Mouse (Mus musculus): Measurements from ENCODE around the gene Usp47.

- no peak for TF ChIP-seq MEF2A (IDR thresholded peaks at IDR 0.05; ENCODE audit: extremely low read depth, insufficient replicate concordance, low read depth, low read length, poor library complexity, severe bottlenecking)
- TF ChIP-seq TAL1 (IDR thresholded peaks at IDR 0.05; ENCODE audit: low read length), result no peak
- TF ChIP-seq EP300 (IDR thresholded peaks at IDR 0.05; ENCODE audit: low read depth in 1 of 2, low read length in 2 of 2), result no peak
- no peak for TF ChIP-seq CHD2 (IDR thresholded peaks at IDR 0.05; ENCODE audit: low read length)
- no peak for TF ChIP-seq POLR2AphosphoS2 (IDR thresholded peaks at IDR 0.05; ENCODE audit: low read length)
- no peak for TF ChIP-seq HCFC1 (IDR thresholded peaks at IDR 0.05; ENCODE audit: low read depth, low read length)
- TF ChIP-seq CTCF (IDR thresholded peaks at IDR 0.05 in 2 of 3, conservative IDR thresholded peaks at IDR 0.05 in 1 of 3; ENCODE audit: control insufficient read depth in 1 of 3, insufficient read depth in 1 of 3, low read depth in 2 of 3, low read length in 3 of 3, poor library complexity in 1 of 3, severe bottlenecking in 1 of 3), result no peak
- no peak for TF ChIP-seq BHLHE40 (IDR thresholded peaks at IDR 0.05; ENCODE audit: borderline replicate concordance, low read depth, low read length)
- no peak for TF ChIP-seq MAFK (IDR thresholded peaks at IDR 0.05; ENCODE audit: borderline replicate concordance, low read depth, low read length)
- no peak for TF ChIP-seq MYC (IDR thresholded peaks at IDR 0.05; ENCODE audit: low read depth, low read length)
- TF ChIP-seq MAZ (IDR thresholded peaks at IDR 0.05; ENCODE audit: low read depth, low read length), result no peak
- TF ChIP-seq ZKSCAN1 (IDR thresholded peaks at IDR 0.05; ENCODE audit: low read depth, low read length), result no peak
These were observed 106.5 kb downstream of the Usp47 start for GRCm38 (mm10) chr7:112129851-112130250.

All from MEL (cell line).